Mouse (Mus musculus) inflammation-experienced regulatory T-cells, adult 16 weeks (primary cell): ENCODE data around the gene Med22. TPM values are rescaled to one million over a fixed set of nuclear protein-coding genes. Genes with fewer than 3 reads are reported as not detected.

Experiments used
- polyA plus RNA-seq: library from polyadenylated mRNA; unstranded; fragments of 100-300 nt; shearing (Covaris generic); gene quantifications from one replicate; pipeline ENCODE4 v1.2.1, GENCODE M21; 2017

Med22 gene
- 49.9 TPM for polyA plus RNA-seq

GRCm38 (mm10) chr2:26910124-26910993 is at the start of gene Med22, which contains the start of gene Rpl7a:
Med22 (minus strand) TSS chr2:26910677.
Rpl7a (plus strand) TSS chr2:26910764.

GRCm38 (mm10) chr2:26933304-26934055 is 23.0 kb upstream of the Med22 start, which contains the start of the genes Surf4 and Stkld1:
Surf4 (minus strand) TSS chr2:26933928.
Stkld1 (plus strand) TSS chr2:26934047.

GRCm38 (mm10) chr2:26915927-26916728 is 5.7 kb upstream of the Med22 start, which contains the start of the genes Surf2 and Surf1:
Surf2 (plus strand) TSS chr2:26916367.
Surf1 (minus strand) TSS chr2:26916530.

DNA sequence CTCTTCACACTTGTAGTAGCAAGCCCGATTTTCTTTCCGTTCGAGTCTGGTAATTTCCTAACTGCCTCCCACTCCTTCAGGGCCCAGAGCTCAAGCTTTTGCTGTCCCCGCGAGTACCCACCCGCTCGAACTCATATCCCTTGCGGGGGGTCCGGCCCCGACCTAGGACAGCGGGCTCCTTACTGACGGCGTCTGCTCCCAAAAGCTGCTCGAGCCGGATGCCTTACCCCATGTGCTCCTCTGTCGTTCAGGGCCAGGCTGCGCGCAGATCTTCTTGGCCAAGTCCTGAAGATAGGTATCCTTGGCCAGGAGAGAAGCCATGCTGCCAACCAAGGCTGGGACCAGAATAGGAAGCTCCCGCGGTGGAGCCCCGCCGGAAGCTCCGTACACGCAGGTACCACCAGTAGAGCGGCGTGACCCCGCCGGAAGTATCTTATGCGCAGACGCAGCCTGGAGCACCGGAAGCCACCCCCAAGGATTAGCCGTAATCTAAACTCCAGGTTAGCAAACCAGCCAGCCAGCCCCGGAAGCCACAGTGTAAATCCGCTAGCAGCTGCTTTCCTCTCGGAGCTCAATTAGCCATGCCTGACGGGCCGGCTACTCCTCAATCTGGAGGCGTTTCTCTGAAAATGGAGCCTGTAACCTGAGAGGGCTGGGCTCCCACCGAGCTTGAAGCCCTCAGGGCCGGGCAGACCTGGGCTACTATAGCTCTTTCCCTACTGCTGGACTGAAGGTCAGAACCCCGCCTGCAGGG is 7.8 kb downstream of the Med22 start, which contains the start of gene Surf6:
Surf6 (minus strand) TSS at position 413 of the 754 bp plus-strand sequence.

GRCm38 (mm10) chr2:26864879-26865278 is 45.6 kb downstream of the Med22 start, which contains the start of gene Abo:
Abo (minus strand) TSS chr2:26864979.

Other genes with a start within 250 kb of the Med22 start
- gene Lcn4, start 239.4 kb downstream of the Med22 start, polyA plus RNA-seq, result 0.65 TPM
- gene Abo, start 45.7 kb downstream of the Med22 start, polyA plus RNA-seq, result not detected
- 48.2 TPM for gene Surf6, start 7.8 kb downstream of the Med22 start, polyA plus RNA-seq
- 266 TPM for gene Rpl7a, start 87 bp upstream of the Med22 start, polyA plus RNA-seq
- 76.7 TPM for gene Surf2, start 5.7 kb upstream of the Med22 start, polyA plus RNA-seq
- gene Surf1, start 5.9 kb upstream of the Med22 start, polyA plus RNA-seq, result 116 TPM
- 181 TPM for gene Surf4, start 23.3 kb upstream of the Med22 start, polyA plus RNA-seq
- gene Stkld1, start 23.4 kb upstream of the Med22 start, polyA plus RNA-seq, result 0.57 TPM
- 83.9 TPM for gene Rexo4, start 53.7 kb upstream of the Med22 start, polyA plus RNA-seq
- not detected for gene Adamts13, start 62.7 kb upstream of the Med22 start, polyA plus RNA-seq
- gene Cacfd1, start 99.2 kb upstream of the Med22 start, polyA plus RNA-seq, result 32.6 TPM
- gene Slc2a6, start 117.3 kb upstream of the Med22 start, polyA plus RNA-seq, result 5.2 TPM
- not detected for gene Mymk, start 161.5 kb upstream of the Med22 start, polyA plus RNA-seq
- gene Adamtsl2, start 168.7 kb upstream of the Med22 start, polyA plus RNA-seq, result 0.24 TPM
- gene Fam163b, start 231.8 kb upstream of the Med22 start, polyA plus RNA-seq, result 0.16 TPM